Mouse (Mus musculus) embryonic stem cell, embryonic (primary cell): ENCODE measurements around the gene Mmp28.

Experiments used
- CTCF ChIA-PET, 4 experiments: fragments of 300-600 bp in 2 of 4; fragments of 350-600 bp in 2 of 4; sonication (Branson Sonifier 250); formaldehyde crosslinking; loops; one replicate each; lab custom pipeline; 2022; ENCODE audit warnings: inconsistent platforms in 2 of 4; lab: Charles Lee
- POLR2A ChIA-PET, 4 experiments: fragments of 300-600 bp in 2 of 4; fragments of 350-600 bp in 2 of 4; sonication (Branson Sonifier 250); formaldehyde crosslinking; loops; one replicate each; lab custom pipeline; 2022; ENCODE audit warnings: antibody characterized with exemption in 4 of 4, inconsistent platforms in 1 of 4; lab: Charles Lee

Mmp28 gene

DNA sequence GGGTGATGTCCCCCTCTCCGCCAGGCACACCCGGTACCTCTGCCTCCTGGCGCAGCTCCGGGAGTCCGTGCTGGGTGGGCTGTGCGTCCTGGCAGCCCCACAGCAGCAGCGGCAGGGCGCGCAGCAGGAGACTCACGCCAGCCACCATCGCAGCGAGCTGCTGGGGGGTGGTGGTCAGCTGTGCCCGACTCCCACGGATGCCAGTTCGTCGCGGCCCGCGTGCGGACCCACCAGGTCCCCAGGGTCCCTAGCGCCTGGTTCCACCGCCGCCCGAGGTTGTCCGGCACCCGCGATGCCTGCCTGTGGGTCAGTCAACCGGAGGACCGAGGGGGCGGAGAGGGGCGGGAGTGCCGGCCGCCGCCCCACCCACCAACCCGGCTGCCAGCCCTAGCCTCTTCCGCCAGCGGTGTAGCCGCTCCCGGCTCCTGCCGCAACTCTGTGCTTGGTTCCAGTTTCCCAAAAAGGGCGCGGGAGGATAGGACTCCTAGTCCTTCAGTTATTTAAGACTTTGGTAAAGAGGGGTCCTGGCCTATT lies at the start of gene Mmp28:
Gene Mmp28, minus strand, starts transcription at position 361 of the 534 bp plus-strand sequence.
- POLR2A ChIA-PET: interaction anchor here (0.5 to 30.5 kb wide), 18 partner anchors 10 to 1409 kb away, joined by 3 to 563 read pairs (median 3); partner anchors contain the start of genes Taf15 (in 4 of the 4) and Ap2b1 (in 1 of the 4)

DNA sequence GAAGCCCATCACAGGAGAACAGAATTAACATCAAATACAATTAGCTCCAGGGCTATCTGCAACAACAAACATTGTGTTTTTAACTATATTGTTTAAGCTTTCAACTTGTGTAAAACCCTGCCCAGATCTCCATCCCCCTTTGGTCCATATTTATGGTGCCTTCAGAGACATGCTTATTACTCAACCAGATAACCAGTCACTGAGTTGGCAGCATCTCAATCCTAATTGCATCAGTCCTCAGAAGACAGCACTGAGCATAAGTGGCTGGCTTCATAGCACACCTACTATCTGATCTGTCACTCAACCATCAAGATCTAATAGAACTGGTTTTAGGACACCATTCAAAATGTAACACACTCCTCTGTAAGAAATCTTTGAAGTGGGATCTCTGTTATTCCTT lies 46.6 kb upstream of the Mmp28 start:
- ChIA-PET POLR2A (interaction anchor here in 3 of 4 experiments (0.6 to 22.5 kb wide), 5 partner anchors 12 to 424 kb away, joined by 3 to 367 read pairs (median 3); partner anchors contain the start of gene Taf15 (in 1 of the 3)), CTCF (no interaction called here)

More for the DNA sequence above, at the start of gene Mmp28:
- CTCF ChIA-PET: interaction anchor here in 3 of 4 experiments (0.8 to 1.8 kb wide), 3 partner anchors 11 to 22 kb away, joined by 3 to 7 read pairs (median 5); no protein-coding TSS in a partner anchor

DNA sequence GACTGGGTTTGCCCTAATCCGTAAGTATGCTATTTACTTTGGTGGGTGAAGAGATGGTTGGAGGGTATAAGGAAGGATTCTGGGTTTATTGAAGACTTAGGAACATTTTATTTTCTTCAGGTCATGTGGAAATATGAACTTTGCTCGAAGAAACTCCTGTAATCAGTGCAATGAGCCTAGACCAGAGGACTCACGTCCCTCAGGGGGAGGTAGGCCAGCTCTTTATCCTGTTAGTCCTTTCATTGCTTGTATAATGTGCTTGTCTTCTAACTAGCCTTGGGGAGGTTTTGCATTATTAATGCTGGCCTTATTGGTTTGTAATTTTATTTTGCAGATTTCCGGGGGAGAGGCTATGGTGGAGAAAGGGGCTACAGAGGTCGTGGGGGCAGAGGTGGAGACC lies 41.4 kb upstream of the Mmp28 start:
- ChIA-PET POLR2A (interaction anchor here in 2 of 4 experiments (0.6 to 22.5 kb wide), 7 partner anchors 9 to 420 kb away, joined by 3 to 367 read pairs (median 3); partner anchors contain the start of gene Taf15 (in 2 of the 2)), CTCF (no interaction called here)

GRCm38 (mm10) chr11:83495571-83495970 lies 32.7 kb upstream of the Mmp28 start:
- POLR2A ChIA-PET: interaction anchor here (0.6 to 22.5 kb wide), 25 partner anchors 8 to 305 kb away, joined by 3 to 367 read pairs (median 4); partner anchors contain the start of genes Taf15 (in 4 of the 4) and Ap2b1 (in 2 of the 4)
- CTCF ChIA-PET: interaction anchor here in 2 of 4 experiments (1.2 to 1.7 kb wide), 2 partner anchors 23 to 53 kb away, joined by 3 read pairs; partner anchors contain the start of gene Taf15 (in 1 of the 2)

DNA sequence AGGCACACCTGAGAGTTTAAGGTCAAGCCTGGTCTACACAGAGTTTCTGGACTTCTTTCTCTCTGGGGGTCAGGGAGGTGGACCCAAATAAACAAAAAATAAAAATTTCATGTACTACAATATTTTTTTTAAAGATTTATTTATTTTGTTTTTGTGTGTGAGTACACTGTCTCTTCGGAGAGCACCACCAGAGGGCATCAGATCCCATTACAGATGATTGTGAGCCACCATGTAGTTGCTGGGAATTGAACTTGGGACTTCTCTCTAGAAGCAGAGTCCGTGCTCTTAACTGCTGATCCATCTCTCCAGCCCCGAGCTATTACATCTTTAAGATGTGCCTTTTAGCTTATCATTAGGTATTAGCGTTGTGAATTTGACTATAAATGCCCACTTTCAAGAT lies 28.6 kb upstream of the Mmp28 start:
- CTCF ChIA-PET: no interaction called here

GRCm38 (mm10) chr11:83473235-83474016 lies 10.6 kb upstream of the Mmp28 start:
- POLR2A ChIA-PET: interaction anchor here (0.6 to 17.8 kb wide), 82 partner anchors 8 to 815 kb away, joined by 3 to 563 read pairs (median 5); partner anchors contain the start of genes Ap2b1 (in 4 of the 4), Mmp28 (in 3 of the 4), Heatr6 (in 2 of the 4) and Rasl10b (in 2 of the 4)
- CTCF ChIA-PET: interaction anchor here in 3 of 4 experiments (1.1 to 2.3 kb wide), 7 partner anchors 8 to 33 kb away, joined by 3 to 34 read pairs (median 7); no protein-coding TSS in a partner anchor

More for the DNA sequence above, 28.6 kb upstream of the Mmp28 start:
- POLR2A ChIA-PET: interaction anchor here in 3 of 4 experiments (0.6 to 22.5 kb wide), 6 partner anchors 10 to 129 kb away, joined by 3 to 367 read pairs (median 4); partner anchors contain the start of gene Taf15 (in 2 of the 3)

GRCm38 (mm10) chr11:83472324-83473234 lies 9.7 kb upstream of the Mmp28 start, which contains the start of gene Taf15:
Gene Taf15 (plus strand): TSS chr11:83473086.
- ChIA-PET CTCF (interaction anchor here (0.6 to 2.3 kb wide), 18 partner anchors 9 to 1909 kb away, joined by 3 to 34 read pairs (median 5); no protein-coding TSS in a partner anchor), POLR2A (interaction anchor here (0.5 to 17.8 kb wide), 110 partner anchors 9 to 1346 kb away, joined by 3 to 563 read pairs (median 4); partner anchors contain the start of genes Ap2b1 (in 4 of the 4), Mmp28 (in 3 of the 4), Heatr6 (in 2 of the 4) and Rasl10b (in 2 of the 4))

- ChIA-PET CTCF (interaction anchor here (0.7 to 2.3 kb wide), 13 partner anchors 23 to 159 kb away, joined by 3 to 34 read pairs (median 6); no protein-coding TSS in a partner anchor), POLR2A (interaction anchor here (0.5 to 17.8 kb wide), 63 partner anchors 8 to 1347 kb away, joined by 3 to 563 read pairs (median 5); partner anchors contain the start of genes Ap2b1 (in 2 of the 4), Mmp28 (in 2 of the 4), Cct6b (in 1 of the 4) and Ddx52 (in 1 of the 4))
Measured at GRCm38 (mm10) chr11:83471766-83472165, 8.9 kb upstream of the Mmp28 start.

DNA sequence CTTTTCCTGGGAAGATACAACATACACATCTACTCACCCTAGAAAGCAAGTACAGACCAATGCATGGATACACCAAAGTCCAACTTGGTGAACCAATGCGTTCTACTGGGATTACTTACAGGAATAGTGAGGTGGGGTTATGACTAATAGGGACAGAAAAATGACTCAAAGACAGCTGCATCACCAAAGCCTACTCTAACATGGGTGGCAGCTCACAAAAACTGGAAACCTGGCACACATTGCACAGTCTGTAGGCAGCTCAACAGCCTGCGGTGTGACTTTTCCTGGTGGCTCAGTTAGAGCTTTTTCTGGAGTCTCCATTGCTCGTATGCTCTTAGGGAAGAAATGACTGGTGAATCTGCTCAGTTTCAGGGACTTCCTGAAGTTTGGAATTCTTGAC lies 5.9 kb upstream of the Mmp28 start:
- ChIA-PET CTCF (no interaction called here), POLR2A (interaction anchor here in 1 of 4 experiments (17.8 to 30.5 kb wide), 2 partner anchors 8 to 15 kb away, joined by 563 read pairs; partner anchors contain the start of genes Mmp28 and Taf15)

DNA sequence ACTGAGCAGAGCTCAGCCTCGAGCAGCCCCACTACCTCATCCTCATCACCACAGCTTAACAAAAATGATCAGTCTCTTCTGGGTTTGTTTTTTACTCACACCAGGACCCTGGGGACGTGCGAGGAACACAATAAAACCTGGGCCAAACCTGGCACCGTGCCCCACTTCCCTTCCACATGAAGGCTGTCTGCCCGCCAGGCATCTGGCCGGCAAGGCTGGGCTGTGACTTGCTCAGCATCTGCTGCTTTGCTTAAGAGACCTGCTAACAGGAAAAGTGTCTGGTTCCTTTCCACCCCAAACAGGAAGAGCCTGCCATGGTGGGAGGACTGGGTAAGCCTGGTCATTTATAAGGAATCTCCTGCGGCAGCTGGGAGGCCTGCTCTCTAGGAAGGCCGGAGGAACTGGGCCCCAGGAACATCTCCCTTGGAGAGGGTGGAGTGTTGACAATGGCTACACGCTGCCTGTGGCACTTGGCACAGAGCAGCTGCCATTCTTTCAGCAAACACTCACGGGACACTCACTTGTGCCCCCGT lies 4.3 kb upstream of the Mmp28 start:
- CTCF ChIA-PET: interaction anchor here in 1 of 4 experiments (1.3 kb wide), 1 partner anchor 27 kb away, joined by 4 read pairs; no protein-coding TSS in a partner anchor
- POLR2A ChIA-PET: interaction anchor here in 2 of 4 experiments (1.1 to 30.5 kb wide), 5 partner anchors 9 to 16 kb away, joined by 3 to 563 read pairs (median 4); partner anchors contain the start of gene Taf15 (in 1 of the 2)

GRCm38 (mm10) chr11:83465976-83466375 lies 3.1 kb upstream of the Mmp28 start:
- CTCF ChIA-PET: no interaction called here

DNA sequence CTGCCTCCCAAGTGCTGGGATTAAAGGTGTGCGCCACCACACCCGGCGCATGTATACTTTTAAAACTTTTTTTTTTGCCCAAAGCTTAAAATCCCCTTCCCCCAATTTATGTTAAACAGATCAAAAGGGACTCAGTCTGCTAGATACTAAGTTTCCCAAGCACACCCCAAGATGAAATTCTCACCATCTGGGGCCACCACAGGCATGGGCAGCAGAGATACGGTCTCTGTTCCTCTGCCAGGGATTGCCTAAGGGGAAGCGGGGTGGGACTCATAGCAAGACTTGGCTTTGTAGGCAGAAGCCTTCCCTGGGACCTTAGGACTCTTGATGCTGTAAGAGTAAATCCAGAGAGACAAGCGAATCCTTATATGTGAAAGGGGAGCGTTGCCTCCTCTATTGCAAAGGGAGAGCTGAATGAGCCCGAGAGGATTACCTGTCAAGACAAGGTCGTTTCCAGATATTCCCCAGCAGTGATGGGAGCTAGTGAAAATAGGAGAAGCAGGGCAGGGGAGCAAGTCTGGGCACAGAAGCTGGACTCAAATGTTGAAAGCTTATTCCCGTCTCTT lies 1.3 kb downstream of the Mmp28 start:
- ChIA-PET CTCF (interaction anchor here in 1 of 4 experiments (1.8 kb wide), 1 partner anchor 18 kb away, joined by 7 read pairs; no protein-coding TSS in a partner anchor), POLR2A (interaction anchor here (0.8 to 30.5 kb wide), 11 partner anchors 9 to 170 kb away, joined by 3 to 563 read pairs (median 4); partner anchors contain the start of gene Taf15 (in 3 of the 4))

More at GRCm38 (mm10) chr11:83465976-83466375, 3.1 kb upstream of the Mmp28 start:
- POLR2A ChIA-PET: interaction anchor here in 2 of 4 experiments (1.1 to 30.5 kb wide), 5 partner anchors 8 to 14 kb away, joined by 3 to 563 read pairs (median 4); partner anchors contain the start of gene Taf15 (in 1 of the 2)

DNA sequence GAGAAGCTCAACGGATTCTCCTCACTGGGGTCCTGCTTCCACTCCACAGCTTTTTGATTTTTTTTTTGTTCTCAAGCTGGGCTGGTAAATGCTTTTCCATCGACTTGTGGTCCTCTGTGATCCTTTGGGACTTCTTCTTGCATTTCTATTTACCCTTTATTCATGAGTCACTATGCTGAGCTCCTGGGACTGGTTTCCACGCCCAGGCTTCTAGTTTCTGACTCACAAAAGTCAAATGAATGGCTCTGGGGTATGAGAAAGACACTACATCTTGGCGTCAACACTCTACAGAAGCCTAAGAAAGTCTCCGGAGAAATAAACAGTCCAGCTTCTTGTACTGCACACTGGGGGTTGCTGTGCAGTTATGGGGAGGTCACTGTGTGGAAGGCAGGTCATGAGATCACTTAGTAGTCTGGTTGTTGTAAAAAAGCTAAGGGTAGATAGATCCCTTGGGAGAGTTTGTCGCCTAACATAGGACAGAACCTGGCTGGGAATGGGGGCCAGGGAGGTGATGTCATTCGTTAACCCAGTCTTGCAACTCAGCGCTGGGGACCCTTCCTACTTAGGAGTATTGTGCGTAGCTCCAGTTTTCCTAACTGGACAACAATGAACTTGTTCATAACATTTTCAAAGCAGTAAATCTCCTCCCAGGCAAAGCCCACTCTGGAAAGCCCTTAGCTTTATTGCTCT lies 4.8 kb downstream of the Mmp28 start:
- ChIA-PET CTCF (interaction anchor here (0.6 to 1.3 kb wide), 5 partner anchors 13 to 564 kb away, joined by 3 read pairs; no protein-coding TSS in a partner anchor), POLR2A (interaction anchor here in 3 of 4 experiments (0.6 to 30.5 kb wide), 9 partner anchors 8 to 489 kb away, joined by 3 to 563 read pairs (median 4); partner anchors contain the start of gene Taf15 (in 2 of the 3))

- CTCF ChIA-PET: interaction anchor here in 2 of 4 experiments (1.1 to 1.3 kb wide), 2 partner anchors 12 to 13 kb away, joined by 3 read pairs; no protein-coding TSS in a partner anchor
- POLR2A ChIA-PET: interaction anchor here (0.5 to 30.5 kb wide), 7 partner anchors 9 to 95 kb away, joined by 3 to 563 read pairs (median 4); partner anchors contain the start of gene Taf15 (in 2 of the 4)
Measured at GRCm38 (mm10) chr11:83457257-83457656, 5.6 kb downstream of the Mmp28 start.

- ChIA-PET CTCF (interaction anchor here in 2 of 4 experiments (0.6 to 1.7 kb wide), 2 partner anchors 15 to 16 kb away, joined by 3 to 4 read pairs; no protein-coding TSS in a partner anchor), POLR2A (interaction anchor here in 3 of 4 experiments (0.6 to 30.5 kb wide), 5 partner anchors 11 to 25 kb away, joined by 3 to 563 read pairs (median 3); partner anchors contain the start of gene Taf15 (in 2 of the 3))
Measured at GRCm38 (mm10) chr11:83455608-83456007, 7.3 kb downstream of the Mmp28 start.
